Mouse (Mus musculus) bone marrow macrophage, adult 2 months (primary cell): ENCODE data around the gene Ppp1cb.

Experiments
- CTCF ChIP-seq: IDR thresholded peaks from 2 replicates; pipeline ENCODE4 v1.5.1; 2012; ENCODE audit warnings: low read depth, mild to moderate bottlenecking, low read length, moderate library complexity
- POLR2A ChIP-seq: IDR thresholded peaks from 2 replicates; pipeline ENCODE4 v1.6.1; 2012; ENCODE audit warnings: mild to moderate bottlenecking, low read depth, low read length, borderline replicate concordance

DNA sequence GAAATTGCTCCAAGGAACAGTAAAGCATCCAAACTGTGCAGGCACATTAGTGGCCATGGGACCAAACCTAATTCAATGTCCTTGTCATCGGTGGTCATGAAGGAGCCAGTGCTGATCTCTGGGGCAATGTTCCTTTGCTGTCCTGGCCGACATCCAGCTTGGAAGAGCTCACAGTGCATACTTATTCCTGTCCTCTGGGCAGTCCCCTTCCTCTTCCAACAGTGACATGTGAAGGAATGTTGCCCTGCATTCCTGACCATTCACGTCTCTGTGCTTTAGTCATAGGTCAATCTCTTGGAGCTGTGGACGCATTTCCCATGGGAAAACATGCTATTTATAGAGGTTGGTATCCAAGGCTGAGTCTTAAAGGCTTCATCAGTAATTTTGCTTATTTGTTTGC lies 41.8 kb upstream of the Ppp1cb start:
- TF ChIP-seq CTCF (no peak), POLR2A (no peak)
